Mouse (Mus musculus) yolk sac, embryonic 10.5 days (tissue): Measurements from ENCODE around the gene Rapgef4.

Source experiments
- DNase-seq: peaks from one replicate; pipeline ENCODE4 v3.0.0-alpha.2; 2017; ENCODE audit warnings: low spot score

Rapgef4 gene

GRCm38 (mm10) chr2:72149059-72149458 lies 168.0 kb downstream of the Rapgef4 start:
- DNase-seq, result peak; percentile 14

GRCm38 (mm10) chr2:72151792-72152554 lies 170.9 kb downstream of the Rapgef4 start:
- DNase-seq, result no peak

GRCm38 (mm10) chr2:72152746-72153145 lies 171.7 kb downstream of the Rapgef4 start:
- no peak for DNase-seq

GRCm38 (mm10) chr2:72153851-72154250 lies 172.8 kb downstream of the Rapgef4 start:
- no peak for DNase-seq

GRCm38 (mm10) chr2:72155102-72155773 lies 174.2 kb downstream of the Rapgef4 start:
- DNase-seq, result no peak

- no peak for DNase-seq
Observed at GRCm38 (mm10) chr2:72156484-72156883, 175.4 kb downstream of the Rapgef4 start.

- no peak for DNase-seq
Observed at GRCm38 (mm10) chr2:72157561-72157960, 176.5 kb downstream of the Rapgef4 start.

- DNase-seq, result no peak
Observed at GRCm38 (mm10) chr2:72158045-72158444, 177.0 kb downstream of the Rapgef4 start.

- no peak for DNase-seq
Observed at GRCm38 (mm10) chr2:72158691-72159225, 177.7 kb downstream of the Rapgef4 start.

GRCm38 (mm10) chr2:72159281-72159680 lies 178.2 kb downstream of the Rapgef4 start:
- no peak for DNase-seq

GRCm38 (mm10) chr2:72165136-72165854 lies 184.3 kb downstream of the Rapgef4 start:
- no peak for DNase-seq

- no peak for DNase-seq
Observed at GRCm38 (mm10) chr2:72169451-72170100, 188.5 kb downstream of the Rapgef4 start.

GRCm38 (mm10) chr2:72170546-72170945 lies 189.5 kb downstream of the Rapgef4 start:
- DNase-seq, result no peak

- DNase-seq, result no peak
Observed at GRCm38 (mm10) chr2:72171204-72171603, 190.2 kb downstream of the Rapgef4 start.

GRCm38 (mm10) chr2:72173010-72173409 lies 192.0 kb downstream of the Rapgef4 start:
- no peak for DNase-seq

- DNase-seq, result peak; percentile 22
Observed at GRCm38 (mm10) chr2:72173844-72174243, 192.8 kb downstream of the Rapgef4 start.

GRCm38 (mm10) chr2:72175536-72175935 lies 194.5 kb downstream of the Rapgef4 start:
- no peak for DNase-seq

GRCm38 (mm10) chr2:72175971-72176370 lies 194.9 kb downstream of the Rapgef4 start:
- DNase-seq, result peak; percentile 28

- DNase-seq, result no peak
Observed at GRCm38 (mm10) chr2:72177214-72178023, 196.4 kb downstream of the Rapgef4 start.

- no peak for DNase-seq
Observed at GRCm38 (mm10) chr2:72178025-72178424, 197.0 kb downstream of the Rapgef4 start.

- no peak for DNase-seq
Observed at GRCm38 (mm10) chr2:72178515-72178914, 197.5 kb downstream of the Rapgef4 start.
